Mouse (Mus musculus): ENCODE data around the gene Fancm.

- TF ChIP-seq CTCF (IDR thresholded peaks at IDR 0.05; ENCODE audit: borderline replicate concordance, extremely low read depth, insufficient read depth, insufficient read length), result no peak
- TF ChIP-seq POLR2A (IDR thresholded peaks at IDR 0.05; ENCODE audit: borderline replicate concordance, extremely low read depth, insufficient read depth, insufficient read length, poor library complexity, severe bottlenecking), result peak; percentile 93
Observed at GRCm38 (mm10) chr12:65036190-65036870, 39.1 kb upstream of the Fancm start, which contains the start of gene Prpf39.
